Mouse (Mus musculus) limb, embryonic 14.5 days (tissue): ENCODE results near the gene Sncg. TPM values are rescaled to one million over a fixed set of nuclear protein-coding genes. Genes with fewer than 3 reads are reported as not detected.
"Not testable (repeated sequence)": the region's sequence is repeated elsewhere in the genome, so short reads cannot be mapped to it uniquely, and the experiment has no call there.

Experiments
- ATAC-seq: fragments of 200-750 bp; cut with Nextera tagmentation; 2 replicates; pipeline ENCODE4 v1.8.0; 2017; ENCODE audit warnings: low read depth, moderate number of reproducible peaks, moderate TSS enrichment; ENCODE audit not compliant: low FRiP score
- DNase-seq: peaks from one replicate; pipeline ENCODE4 v3.0.0-alpha.2; 2015; ENCODE audit warnings: low spot score
- H3K27ac ChIP-seq: fragments of 300-500 bp; sonication (generic); replicated peaks from 2 replicates; pipeline ENCODE4 v1.5.1; 2014; ENCODE audit warnings: low read depth, mild to moderate bottlenecking, low read length, moderate library complexity, mixed read lengths
- H3K27me3 ChIP-seq: fragments of 300-500 bp; sonication (generic); 2 replicates; pipeline ENCODE4 v1.6.1; 2014; ENCODE audit warnings: low read length, mixed read lengths; ENCODE audit not compliant: control insufficient read depth, insufficient read depth
- H3K36me3 ChIP-seq: fragments of 300-500 bp; sonication (generic); 2 replicates; pipeline ENCODE4 v1.6.1; 2014; ENCODE audit warnings: mild to moderate bottlenecking, low read length, moderate library complexity, mixed read lengths; ENCODE audit not compliant: control insufficient read depth, insufficient read depth
- H3K4me1 ChIP-seq: fragments of 300-500 bp; sonication (generic); 2 replicates; pipeline ENCODE4 v1.6.1; 2014; ENCODE audit warnings: antibody characterized with exemption, low read length, mixed read lengths; ENCODE audit not compliant: control insufficient read depth, insufficient read depth
- H3K4me2 ChIP-seq: fragments of 300-500 bp; sonication (generic); replicated peaks from 2 replicates; pipeline ENCODE4 v1.6.1; 2014; ENCODE audit warnings: low read depth, mild to moderate bottlenecking, low read length, moderate library complexity; ENCODE audit not compliant: severe bottlenecking
- H3K4me3 ChIP-seq: fragments of 300-500 bp; sonication (generic); replicated peaks from 2 replicates; pipeline ENCODE4 v1.5.1; 2014; ENCODE audit warnings: low read length
- H3K9ac ChIP-seq: fragments of 300-500 bp; sonication (generic); 2 replicates; pipeline ENCODE4 v1.6.1; 2014; ENCODE audit warnings: mild to moderate bottlenecking, low read depth, low read length, moderate library complexity; ENCODE audit not compliant: severe bottlenecking
- H3K9me3 ChIP-seq: fragments of 300-500 bp; sonication (generic); 2 replicates; pipeline ENCODE4 v1.6.1; 2016; ENCODE audit warnings: low read length; ENCODE audit not compliant: control insufficient read depth
- POLR2A ChIP-seq: fragments of 200-500 bp; IDR thresholded peaks from 2 replicates; pipeline ENCODE4 v1.8.0; 2012; ENCODE audit warnings: inconsistent platforms, mild to moderate bottlenecking, moderate library complexity, borderline replicate concordance; ENCODE audit not compliant: insufficient read depth, insufficient read length; ENCODE audit errors: extremely low read depth
- WGBS: fragments of 180-500 bp; shearing (Covaris S2); extraction: QIAGEN DNeasy Blood & Tissue Kit; methylation state at CpG from one replicate; pipeline ENCODE4 v1.1.7; 2014; 5-methylcytosine and 5-hydroxymethylcytosine counted together
- polyA plus RNA-seq, 2 experiments: library from polyadenylated mRNA; depleted of rRNA in 1 of 2; stranded (reverse) in 1 of 2; unstranded in 1 of 2; fragments of >200 nt; fragmentation: Nextera tagmentation in 1 of 2; extraction: Ambion mirVana in 1 of 2; gene quantifications; 2 replicates each; pipeline versions ENCODE4 v1.2.1 to v1.2.3; 2012 to 2014

Gene Sncg
- polyA plus RNA-seq, 2 experiments = 3.6 to 3.8 TPM

- H3K36me3 ChIP-seq = no peaks in the 10 kb centered on the region
- H3K4me1 ChIP-seq = peaks cover 5% of the 10 kb centered on the region; the same call in 1 of the 2 replicates
- 88% methylated on average over 3 of the region's 3 CpGs for WGBS
- H3K4me3 ChIP-seq = no peak overlapping the region
- no peaks in the 10 kb centered on the region for H3K27me3 ChIP-seq
- H3K9ac ChIP-seq = no peak overlapping the region
- ATAC-seq (no peak), DNase-seq (no peak)
- no peak overlapping the region for H3K27ac ChIP-seq
- H3K4me2 ChIP-seq = no peak overlapping the region
- no peak for TF ChIP-seq POLR2A
- no peaks in the 10 kb centered on the region for H3K9me3 ChIP-seq
Measured at GRCm38 (mm10) chr14:34370921-34371320, 3.7 kb downstream of the Sncg start.

- TF ChIP-seq POLR2A = no peak
Measured at GRCm38 (mm10) chr14:34370203-34370602, 4.4 kb downstream of the Sncg start.

GRCm38 (mm10) chr14:34365147-34365507, 9.5 kb downstream of the Sncg start:
- Histone ChIP-seq H3K4me3 (no peak overlapping the region), H3K27me3 (no peaks in the 10 kb centered on the region; the same call in 1 of the 2 replicates), H3K9me3 (no peaks in the 10 kb centered on the region), H3K9ac (no peak overlapping the region), H3K4me2 (no peak overlapping the region), H3K27ac (no peak overlapping the region), H3K36me3 (no peaks in the 10 kb centered on the region), H3K4me1 (peaks cover 3% of the 10 kb centered on the region; the same call in 1 of the 2 replicates)
- no peak for TF ChIP-seq POLR2A
- 83% methylated on average over 2 of the region's 2 CpGs for WGBS
- DNase-seq = no peak
- ATAC-seq = no peak

More at GRCm38 (mm10) chr14:34370203-34370602, 4.4 kb downstream of the Sncg start:
- H3K36me3 ChIP-seq = no peaks in the 10 kb centered on the region
- no peak for DNase-seq
- WGBS = 50% methylated on average over 3 of the region's 3 CpGs
- H3K4me2 ChIP-seq = no peak overlapping the region
- no peak overlapping the region for H3K4me3 ChIP-seq
- ATAC-seq = no peak
- H3K27ac ChIP-seq = no peak overlapping the region
- no peaks in the 10 kb centered on the region for H3K27me3 ChIP-seq
- H3K4me1 ChIP-seq = peaks cover 5% of the 10 kb centered on the region; the same call in 1 of the 2 replicates
- no peaks in the 10 kb centered on the region for H3K9me3 ChIP-seq
- H3K9ac ChIP-seq = no peak overlapping the region

DNA sequence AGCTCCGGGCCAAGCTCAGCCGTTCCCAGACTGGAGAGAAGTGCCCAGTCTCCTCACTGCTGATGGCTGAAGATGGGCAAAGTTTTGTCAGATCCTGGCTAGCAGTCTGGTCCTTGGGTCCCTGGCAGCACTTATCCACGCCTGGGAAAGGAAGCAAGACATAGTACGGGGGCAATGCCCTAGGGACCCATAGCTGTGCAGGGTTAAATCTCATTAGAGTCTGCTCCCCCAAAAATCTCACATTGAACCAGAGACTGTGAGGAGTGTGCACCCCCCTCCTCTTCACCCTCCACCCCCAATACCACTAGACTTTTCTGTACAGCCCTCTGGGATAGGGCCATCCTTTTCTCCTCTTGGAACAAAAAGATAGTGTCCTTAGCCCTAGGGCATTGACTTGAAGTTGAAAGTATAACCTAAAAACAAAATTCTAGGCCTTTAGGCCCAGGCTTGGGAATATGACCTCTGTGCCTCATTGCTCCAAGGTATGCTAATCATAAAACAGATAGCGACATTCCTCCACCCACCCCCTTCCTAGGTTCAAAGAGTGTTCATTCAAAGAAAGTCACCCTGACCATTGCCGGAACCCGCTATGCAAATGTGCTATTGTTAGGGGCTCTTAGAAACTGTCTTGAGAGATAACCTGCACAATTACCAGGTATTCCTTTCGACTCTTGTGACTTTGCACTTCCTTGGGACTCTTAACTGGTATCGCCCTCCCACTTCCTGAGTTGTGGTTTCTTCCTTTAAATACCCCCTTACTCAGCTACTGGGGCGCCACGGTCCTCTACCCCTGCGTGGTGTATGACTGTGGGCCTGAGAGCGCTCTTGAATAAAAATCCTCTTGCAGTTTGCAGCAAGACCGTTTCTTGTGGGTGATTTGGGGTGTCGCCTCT, 10.1 kb downstream of the Sncg start:
- not testable (repeated sequence) for ATAC-seq, DNase-seq, H3K36me3 ChIP-seq, H3K27ac ChIP-seq, H3K9ac ChIP-seq, H3K9me3 ChIP-seq, H3K4me1 ChIP-seq, H3K27me3 ChIP-seq
- H3K4me3 ChIP-seq = peak overlapping the region; percentile 37; the same call in 1 of the 2 replicates
- WGBS = 74% methylated on average over 15 of the region's 15 CpGs
- peak overlapping the region; percentile 54 for H3K4me2 ChIP-seq

- peak overlapping the region; percentile 37 for H3K4me3 ChIP-seq
- H3K36me3 ChIP-seq = no peaks in the 10 kb centered on the region
- H3K4me1 ChIP-seq = peaks cover 3% of the 10 kb centered on the region; the same call in 1 of the 2 replicates
- 2% methylated on average over 32 of the region's 32 CpGs for WGBS
- H3K4me2 ChIP-seq = peak overlapping the region; percentile 54
- no peak overlapping the region for H3K27ac ChIP-seq
- TF ChIP-seq POLR2A = no peak
- no peaks in the 10 kb centered on the region for H3K9me3 ChIP-seq
- peak overlapping the region; percentile 51 for H3K9ac ChIP-seq
- peak; percentile 44 for DNase-seq
- peak; percentile 71 for ATAC-seq
- H3K27me3 ChIP-seq = no peaks in the 10 kb centered on the region; the same call in 1 of the 2 replicates
Measured at GRCm38 (mm10) chr14:34363490-34364253, 10.9 kb downstream of the Sncg start.
